Mouse (Mus musculus): ENCODE data around the gene Ube2e1. TPM values are rescaled to one million over a fixed set of nuclear protein-coding genes. Genes with fewer than 3 reads are reported as not detected.

The Ube2e1 gene
- total RNA-seq, 2 experiments from 2014 or later: 119 to 123 TPM

- no peak for TF ChIP-seq CTCF (IDR thresholded peaks at IDR 0.05)
- DNase-seq (ENCODE audit: extremely low spot score in 1 of 2, low spot score in 2 of 2): no peak
- no peak overlapping the region for H3K4me3 ChIP-seq
- H3K27ac ChIP-seq: no peak overlapping the region
- intact Hi-C loops (cut with DNase I): no loop called here
These were observed 13.9 kb downstream of the Ube2e1 start for GRCm38 (mm10) chr14:18317457-18318411.

DNA sequence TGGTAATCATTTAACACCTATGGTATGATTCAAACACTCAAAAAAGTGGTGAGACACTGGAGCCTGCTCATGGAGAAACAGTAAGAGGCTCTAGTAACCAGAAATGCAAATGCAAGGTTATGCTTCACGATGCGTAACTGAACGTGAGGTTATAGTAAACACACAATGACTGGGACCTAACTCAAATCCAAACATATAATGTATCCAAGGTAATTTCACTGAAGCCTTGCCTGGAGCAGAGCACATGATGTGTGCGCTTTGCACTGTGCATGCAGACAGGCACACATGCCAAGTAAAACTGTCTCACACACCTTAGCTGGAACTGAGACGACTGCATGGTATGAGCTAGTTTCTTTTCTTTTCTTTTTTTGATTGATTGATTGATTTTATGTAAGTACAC, 27.5 kb downstream of the Ube2e1 start:
- TF ChIP-seq CTCF (IDR thresholded peaks at IDR 0.05): no peak
- DNase-seq (ENCODE audit: extremely low spot score in 1 of 2, low spot score in 2 of 2): no peak
- Histone ChIP-seq H3K27ac (peak overlapping the region; percentile 83; the same call in 1 of the 2 replicates), H3K4me3 (no peak overlapping the region)
- intact Hi-C loops (cut with DNase I): no loop called here

DNA sequence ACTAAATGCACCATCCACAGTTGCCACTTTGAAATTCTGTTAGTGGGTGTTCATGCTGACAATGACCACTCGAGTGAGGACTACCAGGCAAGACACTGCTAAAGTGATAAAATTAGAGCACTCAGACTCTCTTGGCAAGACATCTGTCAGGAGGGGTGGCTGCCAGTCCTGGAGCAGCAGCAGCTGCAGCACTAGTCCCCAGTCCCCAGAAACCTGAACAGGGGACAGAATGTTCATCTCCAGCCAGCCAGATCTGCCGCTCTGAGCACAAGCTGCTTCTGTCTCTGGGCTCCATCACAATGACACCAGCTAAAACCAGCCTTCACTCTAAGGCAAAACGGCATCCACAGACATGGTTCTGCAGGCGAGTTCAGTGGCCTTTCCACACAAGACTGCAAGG, 28.4 kb downstream of the Ube2e1 start:
- Histone ChIP-seq H3K4me3 (no peak overlapping the region), H3K27ac (peak overlapping the region; percentile 83; the same call in 1 of the 2 replicates)
- intact Hi-C loops (cut with DNase I): no loop called here
- no peak for TF ChIP-seq CTCF (IDR thresholded peaks at IDR 0.05)
- peak; percentile 33 to 63 for DNase-seq (ENCODE audit: extremely low spot score in 1 of 2, low spot score in 2 of 2)

DNA sequence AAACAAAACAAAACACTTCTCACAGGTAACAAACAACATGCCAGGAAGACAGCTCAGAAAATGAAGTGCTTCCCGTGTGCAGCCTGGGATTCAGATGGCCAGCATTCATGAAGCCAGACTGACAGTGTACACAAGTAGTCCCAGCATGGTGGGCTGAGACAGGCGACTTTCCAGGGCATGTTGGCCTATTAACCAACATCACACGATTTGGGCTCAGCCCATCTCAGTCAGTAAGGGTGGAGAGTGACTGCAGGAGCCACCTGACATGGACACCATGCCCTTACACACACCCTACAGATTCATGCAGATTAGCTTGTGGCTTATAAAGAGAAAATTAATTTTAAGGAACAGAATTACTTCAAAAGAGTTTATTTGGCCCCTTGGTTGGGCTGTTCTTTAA, 28.9 kb downstream of the Ube2e1 start:
- no peak overlapping the region for H3K4me3 ChIP-seq
- intact Hi-C loops (cut with DNase I): no loop called here
- no peak for TF ChIP-seq CTCF (IDR thresholded peaks at IDR 0.05)
- no peak overlapping the region for H3K27ac ChIP-seq
- DNase-seq (ENCODE audit: extremely low spot score in 1 of 2, low spot score in 2 of 2): no peak

- DNase-seq (ENCODE audit: extremely low spot score in 1 of 2, low spot score in 2 of 2): no peak
- Histone ChIP-seq H3K4me3 (no peak overlapping the region), H3K27ac (no peak overlapping the region)
- no peak for TF ChIP-seq CTCF (IDR thresholded peaks at IDR 0.05)
- intact Hi-C loops (cut with DNase I): no loop called here
These were observed 30.1 kb downstream of the Ube2e1 start for GRCm38 (mm10) chr14:18301591-18301990.

- DNase-seq (ENCODE audit: extremely low spot score in 1 of 2, low spot score in 2 of 2): no peak
- no peak overlapping the region for H3K27ac ChIP-seq
- H3K4me3 ChIP-seq: no peak overlapping the region
- peak; percentile 18 for TF ChIP-seq CTCF (IDR thresholded peaks at IDR 0.05)
- intact Hi-C loops (cut with DNase I): no loop called here
These were observed 31.0 kb downstream of the Ube2e1 start for GRCm38 (mm10) chr14:18300676-18301075.

DNA sequence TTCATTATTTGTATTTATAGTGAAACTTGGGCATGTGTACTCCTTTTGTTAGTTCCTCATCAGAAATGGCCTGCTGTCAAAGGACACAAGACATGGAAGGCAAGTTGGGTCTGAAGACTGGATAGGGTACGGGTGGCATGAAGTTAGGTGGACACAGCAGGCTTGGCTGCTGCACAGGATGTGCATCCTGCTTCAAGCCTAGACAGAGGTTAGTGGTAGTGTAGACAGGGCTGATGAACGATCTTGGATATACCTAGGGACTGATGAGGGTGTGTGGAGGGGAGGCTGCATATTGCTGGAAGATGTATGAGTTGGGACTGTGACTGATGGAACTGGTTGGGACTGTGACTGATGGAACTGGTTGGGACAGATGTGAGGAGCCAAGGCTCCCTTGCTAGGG, 32.8 kb downstream of the Ube2e1 start:
- no peak overlapping the region for H3K4me3 ChIP-seq
- intact Hi-C loops (cut with DNase I): no loop called here
- TF ChIP-seq CTCF (IDR thresholded peaks at IDR 0.05): no peak
- no peak for DNase-seq (ENCODE audit: extremely low spot score in 1 of 2, low spot score in 2 of 2)
- no peak overlapping the region for H3K27ac ChIP-seq

GRCm38 (mm10) chr14:18297441-18297840, 34.2 kb downstream of the Ube2e1 start:
- H3K27ac ChIP-seq: no peak overlapping the region
- intact Hi-C loops (cut with DNase I): no loop called here
- TF ChIP-seq CTCF (IDR thresholded peaks at IDR 0.05): no peak
- no peak for DNase-seq (ENCODE audit: extremely low spot score in 1 of 2, low spot score in 2 of 2)
- H3K4me3 ChIP-seq: no peak overlapping the region

- intact Hi-C loops (cut with DNase I): no loop called here
- DNase-seq (ENCODE audit: extremely low spot score in 1 of 2, low spot score in 2 of 2): no peak
- Histone ChIP-seq H3K4me3 (no peak overlapping the region), H3K27ac (peak overlapping the region; percentile 38; the same call in 1 of the 2 replicates)
- no peak for TF ChIP-seq CTCF (IDR thresholded peaks at IDR 0.05)
These were observed 39.1 kb downstream of the Ube2e1 start for GRCm38 (mm10) chr14:18292578-18292977.

DNA sequence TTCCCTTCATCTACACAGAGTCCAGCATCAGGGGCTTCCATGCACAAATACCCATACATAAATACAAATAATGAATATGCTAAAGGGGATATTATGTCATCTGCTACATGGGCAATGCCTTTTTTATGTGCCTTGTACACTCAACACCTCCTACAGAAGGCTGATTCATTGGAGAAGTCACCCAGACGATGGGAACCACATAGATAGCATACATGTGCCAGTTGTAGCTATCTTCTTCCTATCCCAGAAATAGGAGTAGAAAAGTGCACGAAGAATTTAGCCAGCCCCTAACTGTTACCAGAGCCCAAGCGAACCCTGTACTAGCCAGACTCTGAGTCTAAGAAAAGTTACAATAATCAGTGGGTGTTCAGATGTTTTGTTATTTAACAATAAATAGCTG, 39.5 kb downstream of the Ube2e1 start:
- Histone ChIP-seq H3K4me3 (no peak overlapping the region), H3K27ac (peak overlapping the region; percentile 60)
- intact Hi-C loops (cut with DNase I): no loop called here
- TF ChIP-seq CTCF (IDR thresholded peaks at IDR 0.05): no peak
- no peak for DNase-seq (ENCODE audit: extremely low spot score in 1 of 2, low spot score in 2 of 2)

DNA sequence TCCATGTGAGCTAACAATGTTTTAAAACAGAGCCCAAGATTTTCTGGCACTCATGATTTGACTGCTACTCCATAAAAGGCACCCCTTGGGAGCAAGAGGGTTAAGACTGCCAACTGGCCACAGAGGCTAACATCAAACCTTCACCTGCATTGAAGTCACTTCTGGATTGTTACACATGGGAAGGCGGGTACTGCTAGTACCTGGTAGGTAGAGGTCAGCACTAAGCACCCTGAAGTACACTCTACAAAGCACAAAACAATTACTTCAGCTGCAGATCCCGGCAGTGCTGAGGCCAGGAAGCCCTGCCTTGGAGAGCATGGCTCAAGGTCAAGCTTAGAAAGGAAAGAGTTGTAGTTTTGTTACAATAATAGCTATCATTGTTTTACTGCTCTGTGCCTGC, 44.3 kb downstream of the Ube2e1 start:
- intact Hi-C loops (cut with DNase I): no loop called here
- Histone ChIP-seq H3K27ac (no peak overlapping the region), H3K4me3 (no peak overlapping the region)
- no peak for TF ChIP-seq CTCF (IDR thresholded peaks at IDR 0.05)
- no peak for DNase-seq (ENCODE audit: extremely low spot score in 1 of 2, low spot score in 2 of 2)

DNA sequence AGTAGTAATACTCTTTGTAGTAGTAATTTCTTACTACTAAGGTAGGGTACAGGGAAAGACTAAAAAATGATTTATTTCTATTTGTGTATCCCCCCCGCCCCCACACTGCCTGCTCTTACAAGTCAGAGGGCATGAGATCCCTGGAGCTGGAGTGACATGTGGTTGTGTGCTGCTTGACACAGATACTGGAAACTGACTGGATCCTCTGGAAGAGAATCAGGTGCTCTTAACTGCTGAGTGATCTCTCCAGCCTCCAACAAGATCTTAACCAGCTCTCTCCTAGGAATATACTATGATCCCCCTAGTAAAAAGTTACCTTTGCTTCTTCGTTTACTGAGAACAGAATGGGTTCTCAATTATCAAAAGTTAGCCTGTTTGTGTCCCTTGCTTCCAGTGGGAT, 45.2 kb downstream of the Ube2e1 start:
- intact Hi-C loops (cut with DNase I): no loop called here
- no peak for DNase-seq (ENCODE audit: extremely low spot score in 1 of 2, low spot score in 2 of 2)
- H3K4me3 ChIP-seq: no peak overlapping the region
- no peak overlapping the region for H3K27ac ChIP-seq
- no peak for TF ChIP-seq CTCF (IDR thresholded peaks at IDR 0.05)

DNA sequence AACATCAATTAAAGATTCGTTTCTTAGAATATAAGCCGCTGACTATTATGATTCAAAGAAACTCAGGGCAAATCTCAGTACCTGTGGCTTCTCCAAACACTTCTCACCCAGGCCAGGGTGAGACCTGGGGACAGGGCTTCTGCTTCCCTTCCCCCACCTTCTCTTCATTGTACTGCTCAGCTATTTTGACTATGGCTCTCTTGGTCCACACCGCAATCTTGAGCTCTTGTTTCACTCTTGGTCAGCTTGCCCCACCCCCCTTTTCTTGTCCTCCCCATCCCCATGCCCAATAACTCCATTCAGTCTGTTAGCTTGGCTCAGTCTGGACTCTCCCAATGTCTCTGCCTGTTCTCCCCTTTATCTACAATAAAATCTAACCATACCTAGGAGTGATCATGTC, 46.2 kb downstream of the Ube2e1 start:
- intact Hi-C loops (cut with DNase I): no loop called here
- no peak for TF ChIP-seq CTCF (IDR thresholded peaks at IDR 0.05)
- DNase-seq (ENCODE audit: extremely low spot score in 1 of 2, low spot score in 2 of 2): no peak
- no peak overlapping the region for H3K27ac ChIP-seq
- no peak overlapping the region for H3K4me3 ChIP-seq
